Comparison of ENCODE assay signal across 8 mouse cellular contexts in the genomic region with DNA sequence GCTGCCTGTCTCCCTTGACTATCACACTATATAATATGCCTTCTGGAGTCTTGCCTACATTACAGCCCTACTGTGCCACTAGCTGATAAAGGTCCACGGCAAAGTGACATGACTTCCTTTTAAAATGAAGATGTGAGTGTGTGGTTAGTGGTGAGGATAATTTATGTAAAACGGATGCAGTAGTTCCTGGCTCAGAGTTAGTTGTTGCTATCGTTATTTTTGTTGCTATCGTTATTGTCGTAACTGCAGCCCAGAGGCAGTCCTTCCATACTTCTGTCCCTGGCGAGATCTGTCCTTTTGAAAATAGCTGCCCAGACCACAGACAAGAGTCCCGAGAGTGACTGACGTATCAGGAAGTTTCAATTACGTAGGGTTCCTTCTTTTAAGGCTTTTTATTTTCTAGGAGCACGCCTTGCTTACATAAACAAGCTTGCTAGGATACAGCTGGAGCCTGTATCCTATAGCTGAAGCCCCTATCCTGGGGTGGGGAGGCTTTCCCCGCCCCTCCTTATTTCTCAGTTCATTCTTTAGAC. TPM values are rescaled to one million over a fixed set of nuclear protein-coding genes. Genes with fewer than 3 reads are reported as not detected.
DNase-seq lines count a peak whose midpoint lies in the region; ATAC-seq and TF ChIP-seq lines count a peak whose summit lies in the region.

No protein-coding gene starts in this region.

- H3K27me3 ChIP-seq in thymus, adult 2 months (ENCODE audit: control insufficient read depth, insufficient read depth, low read length) = no peaks in the 10 kb centered on the region
- no peaks in the 10 kb centered on the region for H3K27me3 ChIP-seq in liver, embryonic 13.5 days

- peak overlapping the region; percentile 54 for H3K4me2 ChIP-seq in liver, embryonic 13.5 days

- H3K36me3 ChIP-seq in thymus, adult 2 months (ENCODE audit: control insufficient read depth, insufficient read depth, low read length) = no peaks in the 10 kb centered on the region
- no peaks in the 10 kb centered on the region for H3K36me3 ChIP-seq in liver, embryonic 13.5 days

- H3K4me1 ChIP-seq in thymus, adult 2 months (replicated peaks; ENCODE audit: control insufficient read depth, insufficient read depth, low read length) = peaks cover 28% of the 10 kb centered on the region
- H3K4me1 ChIP-seq in liver, embryonic 13.5 days (replicated peaks) = peaks cover 77% of the 10 kb centered on the region

- TF ChIP-seq CTCF in thymus, adult 2 months (IDR thresholded peaks at IDR 0.05; ENCODE audit: borderline replicate concordance, control insufficient read depth, extremely low read depth, insufficient read depth, low read length, poor library complexity) = no peak

- H3K9me3 ChIP-seq in liver, embryonic 13.5 days (replicated peaks) = no peaks in the 10 kb centered on the region

- intact Hi-C loops in heart, postnatal 25 days (cut with DNase I) = no loop called here

- DNase-seq in heart, adult 8-10 months (ENCODE audit: low spot score) = peak; percentile 71
- no peak for DNase-seq in heart, postnatal 25 days (ENCODE audit: low spot score)
- peak; percentile 53 for DNase-seq in thymus, postnatal 0 days (ENCODE audit: low spot score)
- no peak for DNase-seq in thymus, adult 2 months
- DNase-seq in liver, embryonic 13.5 days = peak; percentile 26
- no peak for DNase-seq in cerebellum, postnatal 4 days (ENCODE audit: low spot score in 2 of 2)
- no peak for DNase-seq in thymus, adult 18-20 months
- no peak for DNase-seq in gastrocnemius, adult 8-10 months (ENCODE audit: low spot score in 2 of 2)

- TF ChIP-seq POLR2A in thymus, adult 2 months (IDR thresholded peaks at IDR 0.05; ENCODE audit: control insufficient read depth, extremely low read depth, insufficient read depth, low read length, poor library complexity) = no peak

- no peak overlapping the region for H3K27ac ChIP-seq in thymus, adult 2 months (ENCODE audit: control insufficient read depth, insufficient read depth, low read length)
- H3K27ac ChIP-seq in liver, embryonic 13.5 days = peak overlapping the region; percentile 77

- ATAC-seq in liver, embryonic 13.5 days (ENCODE audit: low read depth) = peak; percentile 78

- H3K4me3 ChIP-seq in thymus, adult 2 months (ENCODE audit: control insufficient read depth, insufficient read depth, low read length) = no peak overlapping the region
- peak overlapping the region; percentile 18 for H3K4me3 ChIP-seq in liver, embryonic 13.5 days (replicated peaks)

- peak overlapping the region; percentile 55; the same call in 1 of the 2 replicates for H3K9ac ChIP-seq in liver, embryonic 13.5 days

- 12% methylated on average over 11 of the region's 11 CpGs for WGBS in thymus, adult 2 months
- 9% methylated on average over 11 of the region's 11 CpGs for WGBS in liver, embryonic 13.5 days (ENCODE audit: insufficient replicate concordance)

RNA-seq across cellular contexts. Expression of gene Lrrc8d, which starts 18.4 kb away (rescaled TPM):
- total RNA-seq in heart, adult 8-10 months (2022) = 10 to 100 TPM in 1 of 4 experiments, 1 to 10 TPM in 3; 7.2 to 11.1 (median 9.0) TPM
- 10 to 100 TPM in 1 of 2 experiments, 1 to 10 TPM in 1; 7.8 to 13.0 TPM for total RNA-seq in heart, postnatal 25 days (2021)
- polyA plus RNA-seq in thymus, postnatal 0 days (2015; fragmentation: Nextera tagmentation; extraction: Ambion mirVana) = 11.1 and 11.3 TPM in 2 replicates
- 5.6 and 5.7 TPM in 2 replicates for polyA plus RNA-seq in thymus, adult 2 months (2012; rRNA removed)
- 9.4 and 11.4 TPM in 2 replicates for polyA plus RNA-seq in liver, embryonic 13.5 days (2015; fragmentation: Nextera tagmentation; extraction: Ambion mirVana)
- 1 to 10 TPM; 3.0 to 3.5 (median 3.3) TPM for total RNA-seq in gastrocnemius, adult 8-10 months (2022)

Comparison
In these comparisons a context has a peak if more than half of its experiments do, and no peak if none do; other contexts are left out.
1. DNase-seq: peak in heart, adult 8-10 months (single experiment), thymus, postnatal 0 days (single experiment) and liver, embryonic 13.5 days (single experiment); none in heart, postnatal 25 days (single experiment), thymus, adult 2 months (single experiment), cerebellum, postnatal 4 days (0 of 2), thymus, adult 18-20 months (0 of 2) and gastrocnemius, adult 8-10 months (0 of 2).